Mouse (Mus musculus): ENCODE measurements around the gene Kif20b. TPM values are rescaled to one million over a fixed set of nuclear protein-coding genes. Genes with fewer than 3 reads are reported as not detected.

Gene Kif20b
- 46.8 TPM for polyA plus RNA-seq (2014; fragmentation: Illumina TruSeq; extraction: RNeasy Lipid Tissue Mini Kit (QIAGEN cat#74804); ENCODE audit: low replicate concordance)

GRCm38 (mm10) chr19:34921652-34922602 is at the start of gene Kif20b:
TSS of gene Kif20b (plus strand) at chr19:34922361.

GRCm38 (mm10) chr19:34878603-34879541 is 43.3 kb upstream of the Kif20b start, which contains the start of gene Pank1:
TSS of gene Pank1 (minus strand) at chr19:34879455.

Other genes starting within 250 kb of the Kif20b start
- gene Slc16a12, start 175.1 kb upstream of the Kif20b start, polyA plus RNA-seq (2014; fragmentation: Illumina TruSeq; extraction: RNeasy Lipid Tissue Mini Kit (QIAGEN cat#74804); ENCODE audit: low replicate concordance) = 8.1 TPM
- 36.8 TPM for gene Pank1, start 42.9 kb upstream of the Kif20b start, polyA plus RNA-seq (2014; fragmentation: Illumina TruSeq; extraction: RNeasy Lipid Tissue Mini Kit (QIAGEN cat#74804); ENCODE audit: low replicate concordance)